Mouse (Mus musculus): ENCODE measurements at regions not wholly inside any gene's neighbourhood (a gene's known extent, or its start where the extent isn't known, plus 50 kb on each side); places are given as distances from the start of the nearest gene placed in this dataset.

DNA sequence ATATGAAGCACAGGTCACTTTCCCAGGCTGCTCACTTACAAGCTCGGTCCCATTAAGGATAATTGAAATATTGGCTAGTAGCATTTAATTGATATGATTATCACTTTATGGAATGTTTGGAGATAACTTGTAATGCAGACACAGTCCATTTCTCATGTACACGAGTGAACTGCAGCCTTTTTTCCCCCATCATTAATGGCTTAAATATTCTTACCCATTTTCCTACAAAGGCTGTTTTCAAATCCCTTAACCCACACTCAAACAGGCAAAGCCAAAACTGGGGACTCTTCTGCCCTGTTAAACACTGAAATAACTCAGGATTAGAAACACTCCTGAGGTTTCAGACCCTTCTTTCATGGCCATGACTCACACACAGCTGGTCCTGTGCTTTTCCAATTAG is 649.2 kb upstream of the Tenm3 start:
- Histone ChIP-seq H3K27me3 (ENCODE audit: insufficient read depth, low read length) (no peaks in the 10 kb centered on the region), H3K9ac (replicated peaks; ENCODE audit: low read length, poor library complexity, severe bottlenecking) (no peak overlapping the region), H3K4me2 (ENCODE audit: low read depth, low read length, poor library complexity, severe bottlenecking) (no peak overlapping the region), H3K9me3 (ENCODE audit: low read length) (no peaks in the 10 kb centered on the region), H3K36me3 (ENCODE audit: insufficient read depth, low read length) (no peaks in the 10 kb centered on the region), H3K4me3 (ENCODE audit: low read depth, low read length) (no peak overlapping the region), H3K4me1 (ENCODE audit: insufficient read depth, low read length) (no peaks in the 10 kb centered on the region), H3K27ac (ENCODE audit: low read depth, low read length) (no peak overlapping the region)
- TF ChIP-seq CTCF (IDR thresholded peaks at IDR 0.05): no peak
- WGBS: 70% methylated on average over 2 of the region's 2 CpGs
- DNase-seq (ENCODE audit: low spot score): no peak
- ATAC-seq (ENCODE audit: low FRiP score): no peak

DNA sequence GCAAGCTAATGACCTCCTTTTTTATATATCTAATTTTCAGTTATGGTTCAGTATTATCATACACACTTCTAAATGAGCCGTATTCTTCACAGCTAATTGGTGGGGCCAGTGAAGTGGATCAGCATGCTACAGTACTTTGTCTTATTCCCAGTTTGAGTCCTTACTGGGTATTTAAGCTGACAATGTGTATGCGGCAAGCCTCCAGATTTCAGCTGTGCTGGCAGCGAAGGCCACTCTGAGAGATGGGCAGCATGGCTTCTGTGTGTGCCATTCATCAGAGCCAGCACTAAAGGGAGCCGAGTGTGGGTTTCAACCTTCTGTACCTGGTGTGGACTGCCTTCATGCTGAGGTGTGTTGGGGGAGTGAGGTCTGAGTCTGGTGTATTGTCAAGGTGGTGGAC is 641.5 kb upstream of the Tenm3 start:
- DNase-seq (ENCODE audit: low spot score) (peak; percentile 64), ATAC-seq (ENCODE audit: low FRiP score) (no peak)
- H3K9me3 ChIP-seq (ENCODE audit: low read length): no peaks in the 10 kb centered on the region
- no peak overlapping the region for H3K27ac ChIP-seq (ENCODE audit: low read depth, low read length)
- no peak overlapping the region for H3K4me2 ChIP-seq (ENCODE audit: low read depth, low read length, poor library complexity, severe bottlenecking)
- 47% methylated on average over 4 of the region's 4 CpGs for WGBS
- no peaks in the 10 kb centered on the region for H3K36me3 ChIP-seq (ENCODE audit: insufficient read depth, low read length)
- no peak overlapping the region for H3K4me3 ChIP-seq (ENCODE audit: low read depth, low read length)
- H3K27me3 ChIP-seq (ENCODE audit: insufficient read depth, low read length): no peaks in the 10 kb centered on the region
- TF ChIP-seq CTCF (IDR thresholded peaks at IDR 0.05): no peak
- no peaks in the 10 kb centered on the region for H3K4me1 ChIP-seq (ENCODE audit: insufficient read depth, low read length)
- H3K9ac ChIP-seq (replicated peaks; ENCODE audit: low read length, poor library complexity, severe bottlenecking): no peak overlapping the region

DNA sequence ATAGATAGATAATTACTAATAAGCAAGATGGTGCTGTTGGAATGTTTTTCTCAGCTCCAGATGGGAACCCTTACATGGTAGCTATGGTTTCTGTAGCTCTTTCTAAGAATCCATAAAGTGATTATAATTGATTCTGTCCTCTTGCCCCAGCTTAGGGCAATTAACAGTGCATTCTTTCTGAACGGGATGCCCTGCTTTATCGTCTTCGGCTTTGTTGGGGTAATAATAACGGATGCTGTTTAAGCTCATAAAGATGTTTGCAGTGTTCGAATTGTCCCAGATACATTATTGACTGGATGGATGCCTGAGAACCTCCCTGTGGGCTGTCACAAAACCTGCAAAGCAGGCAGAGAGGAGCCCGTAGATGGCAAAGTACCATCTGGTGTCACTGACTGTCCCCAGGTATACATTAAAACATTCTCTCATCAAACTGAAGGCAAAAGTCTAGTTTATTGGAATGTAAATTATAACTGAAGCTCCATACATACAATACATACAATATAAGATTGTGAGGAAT is 637.8 kb upstream of the Tenm3 start:
- H3K4me3 ChIP-seq (ENCODE audit: low read depth, low read length): no peak overlapping the region
- no peak overlapping the region for H3K9ac ChIP-seq (replicated peaks; ENCODE audit: low read length, poor library complexity, severe bottlenecking)
- H3K9me3 ChIP-seq (ENCODE audit: low read length): no peaks in the 10 kb centered on the region
- WGBS: 58% methylated on average over 6 of the region's 6 CpGs
- no peak for DNase-seq (ENCODE audit: low spot score)
- TF ChIP-seq CTCF (IDR thresholded peaks at IDR 0.05): no peak
- H3K36me3 ChIP-seq (ENCODE audit: insufficient read depth, low read length): no peaks in the 10 kb centered on the region
- ATAC-seq (ENCODE audit: low FRiP score): no peak
- H3K27ac ChIP-seq (ENCODE audit: low read depth, low read length): no peak overlapping the region
- no peak overlapping the region for H3K4me2 ChIP-seq (ENCODE audit: low read depth, low read length, poor library complexity, severe bottlenecking)
- H3K27me3 ChIP-seq (ENCODE audit: insufficient read depth, low read length): no peaks in the 10 kb centered on the region
- H3K4me1 ChIP-seq (ENCODE audit: insufficient read depth, low read length): no peaks in the 10 kb centered on the region

DNA sequence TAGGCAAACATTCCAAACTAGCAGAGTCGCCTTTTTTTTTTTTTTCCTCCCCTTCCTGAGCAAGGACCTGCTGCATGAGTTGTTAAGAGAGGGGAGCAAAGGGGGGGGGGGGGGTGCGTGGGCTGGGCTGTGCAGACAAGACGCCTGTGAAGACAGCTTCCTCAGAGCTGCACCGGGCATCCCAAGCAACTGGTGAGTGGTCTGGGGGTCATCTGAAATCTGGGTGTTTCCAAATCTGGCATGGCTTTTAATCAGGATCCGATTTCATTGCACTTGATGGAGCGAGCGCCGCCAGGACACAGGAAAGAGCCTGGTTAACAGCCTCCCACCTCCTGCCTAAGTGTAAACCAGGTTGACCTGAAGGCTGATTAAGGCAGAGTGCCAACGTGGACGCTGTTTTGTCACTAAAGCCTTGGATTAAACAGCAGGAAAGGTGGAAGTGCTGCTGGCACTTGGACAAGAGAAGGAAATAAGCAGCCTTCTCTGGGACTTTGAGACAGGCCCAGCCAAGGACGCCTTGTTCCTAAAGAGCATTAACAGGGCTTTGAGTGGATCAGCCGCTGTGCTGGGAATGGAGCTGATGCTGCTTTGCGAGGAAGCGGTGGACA is 622.3 kb upstream of the Tenm3 start:
- Histone ChIP-seq H3K36me3 (ENCODE audit: insufficient read depth, low read length) (no peaks in the 10 kb centered on the region), H3K9me3 (ENCODE audit: low read length) (no peaks in the 10 kb centered on the region), H3K4me3 (ENCODE audit: low read depth, low read length) (no peak overlapping the region), H3K27ac (ENCODE audit: low read depth, low read length) (no peak overlapping the region), H3K27me3 (ENCODE audit: insufficient read depth, low read length) (no peaks in the 10 kb centered on the region), H3K4me2 (ENCODE audit: low read depth, low read length, poor library complexity, severe bottlenecking) (no peak overlapping the region), H3K9ac (replicated peaks; ENCODE audit: low read length, poor library complexity, severe bottlenecking) (no peak overlapping the region), H3K4me1 (ENCODE audit: insufficient read depth, low read length) (peaks cover 3% of the 10 kb centered on the region; the same call in 1 of the 2 replicates)
- ATAC-seq (ENCODE audit: low FRiP score): no peak
- no peak for TF ChIP-seq CTCF (IDR thresholded peaks at IDR 0.05)
- WGBS: 52% methylated on average over 13 of the region's 14 CpGs
- DNase-seq (ENCODE audit: low spot score): peak; percentile 65

DNA sequence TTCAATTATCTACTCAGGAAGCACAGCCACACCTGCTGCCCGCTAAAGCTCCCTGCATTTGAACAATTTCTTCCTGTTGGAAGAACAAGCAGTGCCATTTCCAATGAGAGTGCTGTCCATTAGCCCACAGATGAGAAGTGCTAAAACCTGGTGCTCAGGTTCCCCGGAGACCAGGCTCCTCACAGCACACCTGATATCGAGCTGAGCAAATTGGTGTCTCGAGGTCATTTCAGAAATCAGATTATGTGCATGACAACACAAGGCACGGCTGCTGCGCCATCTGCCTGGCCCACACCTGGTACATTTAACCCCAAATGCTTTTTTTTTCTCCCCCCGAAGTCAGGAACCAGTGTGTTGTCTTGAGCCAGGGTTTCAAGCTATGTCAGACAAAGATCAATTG is 621.3 kb upstream of the Tenm3 start:
- no peak for ATAC-seq (ENCODE audit: low FRiP score)

DNA sequence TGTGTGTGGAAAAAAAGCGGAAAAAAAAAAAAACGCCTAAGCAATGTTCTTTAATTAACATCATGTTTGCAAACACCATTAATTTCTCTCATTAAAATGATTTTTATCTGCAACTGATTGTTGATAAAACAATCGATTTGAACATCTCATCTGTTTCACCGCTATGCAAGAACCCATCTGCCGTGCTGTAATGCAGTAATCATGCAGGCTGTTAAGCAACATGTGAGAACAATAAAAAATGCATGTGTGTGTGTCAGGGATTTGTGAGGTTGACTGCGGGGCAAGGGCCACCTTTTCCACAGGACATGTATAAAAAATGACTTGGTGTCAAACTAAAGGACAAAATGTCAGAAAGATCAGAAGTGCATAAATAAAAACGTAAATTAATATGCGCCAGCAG is 618.9 kb upstream of the Tenm3 start:
- H3K27ac ChIP-seq (ENCODE audit: low read depth, low read length): no peak overlapping the region
- no peak for TF ChIP-seq CTCF (IDR thresholded peaks at IDR 0.05)
- H3K4me1 ChIP-seq (ENCODE audit: insufficient read depth, low read length): peaks cover 3% of the 10 kb centered on the region; the same call in 1 of the 2 replicates
- H3K9ac ChIP-seq (replicated peaks; ENCODE audit: low read length, poor library complexity, severe bottlenecking): no peak overlapping the region
- H3K4me2 ChIP-seq (ENCODE audit: low read depth, low read length, poor library complexity, severe bottlenecking): no peak overlapping the region
- DNase-seq (ENCODE audit: low spot score) (peak; percentile 21), ATAC-seq (ENCODE audit: low FRiP score) (no peak)
- no peaks in the 10 kb centered on the region for H3K9me3 ChIP-seq (ENCODE audit: low read length)
- H3K4me3 ChIP-seq (ENCODE audit: low read depth, low read length): no peak overlapping the region
- no peaks in the 10 kb centered on the region for H3K27me3 ChIP-seq (ENCODE audit: insufficient read depth, low read length)
- WGBS: 33% methylated on average over 8 of the region's 8 CpGs
- no peaks in the 10 kb centered on the region for H3K36me3 ChIP-seq (ENCODE audit: insufficient read depth, low read length)

More for the DNA sequence above, 621.3 kb upstream of the Tenm3 start:
- peak; percentile 69 for DNase-seq (ENCODE audit: low spot score)
- Histone ChIP-seq H3K4me1 (ENCODE audit: insufficient read depth, low read length) (peaks cover 3% of the 10 kb centered on the region; the same call in 1 of the 2 replicates), H3K27me3 (ENCODE audit: insufficient read depth, low read length) (no peaks in the 10 kb centered on the region), H3K9me3 (ENCODE audit: low read length) (no peaks in the 10 kb centered on the region), H3K4me3 (ENCODE audit: low read depth, low read length) (no peak overlapping the region), H3K27ac (ENCODE audit: low read depth, low read length) (no peak overlapping the region), H3K9ac (replicated peaks; ENCODE audit: low read length, poor library complexity, severe bottlenecking) (no peak overlapping the region), H3K36me3 (ENCODE audit: insufficient read depth, low read length) (no peaks in the 10 kb centered on the region), H3K4me2 (ENCODE audit: low read depth, low read length, poor library complexity, severe bottlenecking) (no peak overlapping the region)
- WGBS: 56% methylated on average over 7 of the region's 7 CpGs
- no peak for TF ChIP-seq CTCF (IDR thresholded peaks at IDR 0.05)
